8 mouse cellular contexts compared by ENCODE assay signal in the genomic region with DNA sequence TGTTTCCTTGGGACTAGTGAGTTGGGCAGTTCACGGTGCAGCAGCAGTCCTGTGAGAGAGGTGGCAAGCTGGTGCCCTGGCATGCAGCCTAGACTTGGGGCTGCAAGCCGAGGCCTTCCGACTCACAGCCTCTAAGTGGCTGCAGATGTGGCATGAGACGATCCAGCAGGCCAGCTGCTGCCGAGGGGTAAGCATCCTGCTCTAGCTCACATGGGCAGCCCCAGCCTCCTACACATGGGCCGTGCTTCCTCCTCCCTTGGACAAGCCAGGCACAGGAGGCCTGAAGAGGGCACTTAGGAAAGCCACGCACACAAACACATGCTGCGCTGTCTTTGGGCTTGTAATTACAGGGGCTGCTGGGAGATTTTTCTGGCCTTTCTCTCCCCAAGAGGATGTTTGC. TPM values are rescaled to one million over a fixed set of nuclear protein-coding genes. Genes with fewer than 3 reads are reported as not detected.
DNase-seq lines count a peak whose midpoint lies in the region; ATAC-seq lines count a peak whose summit lies in the region.
"Had no signal": no experiment of that assay in that cellular context is flagged by ENCODE, and none has a peak within 500 bp of the region (broad histone marks: within the 10 kb centered on the region; RNA-seq: fewer than 3 reads in every experiment).

No protein-coding gene starts in this region.

- H3K9me3 ChIP-seq in hindbrain, embryonic 12.5 days (replicated peaks): no peaks in the 10 kb centered on the region

- no peak overlapping the region for H3K4me2 ChIP-seq in hindbrain, embryonic 12.5 days (replicated peaks)

- no peaks in the 10 kb centered on the region for H3K27me3 ChIP-seq in hindbrain, embryonic 12.5 days

- WGBS in hindbrain, embryonic 12.5 days: 48% methylated on average over 8 of the region's 8 CpGs

- 0 out of 2 replicates have a peak, but pooled peaks cover 1% of the 10 kb centered on the region for H3K4me1 ChIP-seq in hindbrain, embryonic 12.5 days

- no peak overlapping the region for H3K9ac ChIP-seq in hindbrain, embryonic 12.5 days

- peak; percentile 47 for DNase-seq in lung, postnatal 10 days
- no peak for DNase-seq in lung, postnatal 25 days (ENCODE audit: low spot score)
- DNase-seq in fibroblast of lung, adult 2 months (ENCODE audit: low read depth): peak; percentile 75
- DNase-seq in retina, embryonic 14.5 days (ENCODE audit: low spot score): peak; percentile 39
- DNase-seq in T-cell, adult 2 months (ENCODE audit: low spot score): no peak
- DNase-seq in left cerebral cortex, postnatal 25 days (ENCODE audit: low spot score in 2 of 2): no peak
- DNase-seq: kidney, adult 8-10 months had no signal

- intact Hi-C loops in left cerebral cortex, postnatal 25 days (cut with DNase I): no loop called here

- H3K27ac ChIP-seq in hindbrain, embryonic 12.5 days: no peak overlapping the region

- H3K4me3 ChIP-seq in hindbrain, embryonic 12.5 days: no peak overlapping the region

- 0 out of 2 replicates have a peak, but pooled peaks have one; percentile 46 for ATAC-seq in hindbrain, embryonic 12.5 days (ENCODE audit: low FRiP score)

- H3K36me3 ChIP-seq in hindbrain, embryonic 12.5 days: no peaks in the 10 kb centered on the region

RNA-seq across cellular contexts. Expression of a gene that starts 23.2 kb away (rescaled TPM):
- 655 and 681 TPM in 2 replicates for polyA plus RNA-seq in hindbrain, embryonic 12.5 days (2016; fragmentation: Nextera tagmentation; extraction: Ambion mirVana)
- total RNA-seq in left cerebral cortex, postnatal 25 days (2021): 1 to 10 TPM; 1.7 to 3.4 TPM

RNA-seq across cellular contexts. Expression of a gene that starts 53.4 kb away (rescaled TPM):
- 117 and 128 TPM in 2 replicates for polyA plus RNA-seq in hindbrain, embryonic 12.5 days (2016; fragmentation: Nextera tagmentation; extraction: Ambion mirVana)
- total RNA-seq in left cerebral cortex, postnatal 25 days (2021): 10 to 100 TPM; 53.9 to 59.2 TPM

Comparison
In these comparisons a context has a peak if more than half of its experiments do, and no peak if none do; other contexts are left out.
1. DNase-seq: peak in lung, postnatal 10 days (single experiment), fibroblast of lung, adult 2 months (single experiment) and retina, embryonic 14.5 days (single experiment); none in lung, postnatal 25 days (single experiment), T-cell, adult 2 months (single experiment) and left cerebral cortex, postnatal 25 days (0 of 2).